Mouse (Mus musculus) embryonic facial prominence, embryonic 11.5 days (tissue): Measurements from ENCODE around the gene Mapk10. TPM values are rescaled to one million over a fixed set of nuclear protein-coding genes. Genes with fewer than 3 reads are reported as not detected.

ENCODE experiments used
- ATAC-seq: fragments of 200-750 bp; cut with Nextera tagmentation; replicated peaks from 2 replicates; pipeline ENCODE4 v1.8.0; 2017; ENCODE audit warnings: low read depth; ENCODE audit not compliant: insufficient number of reproducible peaks, low FRiP score, low TSS enrichment
- DNase-seq: peaks from one replicate; pipeline ENCODE4 v3.0.0-alpha.2; 2015; ENCODE audit warnings: low spot score
- H3K27ac ChIP-seq: fragments of 300-500 bp; sonication (generic); replicated peaks from 2 replicates; pipeline ENCODE4 v1.5.1; 2014; ENCODE audit warnings: mild to moderate bottlenecking, low read depth, low read length, control low read depth
- H3K27me3 ChIP-seq: fragments of 300-500 bp; sonication (generic); 2 replicates; pipeline ENCODE4 v1.6.1; 2014; ENCODE audit warnings: mild to moderate bottlenecking, low read length, moderate library complexity, mixed read lengths; ENCODE audit not compliant: control insufficient read depth, insufficient read depth
- H3K36me3 ChIP-seq: fragments of 300-500 bp; sonication (generic); replicated peaks from 2 replicates; pipeline ENCODE4 v1.6.1; 2014; ENCODE audit warnings: low read depth, mild to moderate bottlenecking, low read length, moderate library complexity, mixed read lengths; ENCODE audit not compliant: control insufficient read depth, insufficient read depth
- H3K4me1 ChIP-seq: fragments of 300-500 bp; sonication (generic); 2 replicates; pipeline ENCODE4 v1.6.1; 2014; ENCODE audit warnings: low read length, mixed read lengths; ENCODE audit not compliant: control insufficient read depth, insufficient read depth
- H3K4me2 ChIP-seq: fragments of 300-500 bp; sonication (generic); 2 replicates; pipeline ENCODE4 v1.6.1; 2014; ENCODE audit warnings: low read depth, mild to moderate bottlenecking, control low read depth, low read length, moderate library complexity
- H3K4me3 ChIP-seq: fragments of 300-500 bp; sonication (generic); 2 replicates; pipeline ENCODE4 v1.5.1; 2014; ENCODE audit warnings: low read depth, low read length, control low read depth
- H3K9ac ChIP-seq: fragments of 300-500 bp; sonication (generic); replicated peaks from 2 replicates; pipeline ENCODE4 v1.6.1; 2014; ENCODE audit warnings: mild to moderate bottlenecking, control low read depth, low read length
- H3K9me3 ChIP-seq: fragments of 300-500 bp; sonication (generic); replicated peaks from 2 replicates; pipeline ENCODE4 v1.6.1; 2016; ENCODE audit warnings: mild to moderate bottlenecking, low read length, inconsistent platforms, mixed read lengths; ENCODE audit not compliant: control insufficient read depth
- WGBS: fragments of 180-500 bp; shearing (Covaris S2); extraction: QIAGEN DNeasy Blood & Tissue Kit; methylation state at CpG from one replicate; pipeline ENCODE4 v1.1.7; 2014; 5-methylcytosine and 5-hydroxymethylcytosine counted together
- polyA plus RNA-seq: library from polyadenylated mRNA; unstranded; fragments of >200 nt; fragmentation: Nextera tagmentation; extraction: Ambion mirVana; gene quantifications from 2 replicates; pipeline ENCODE4 v1.2.1, GENCODE M21; 2014

The Mapk10 gene
- polyA plus RNA-seq, 1 experiment from 2014 or later, result 11.9 TPM

DNA sequence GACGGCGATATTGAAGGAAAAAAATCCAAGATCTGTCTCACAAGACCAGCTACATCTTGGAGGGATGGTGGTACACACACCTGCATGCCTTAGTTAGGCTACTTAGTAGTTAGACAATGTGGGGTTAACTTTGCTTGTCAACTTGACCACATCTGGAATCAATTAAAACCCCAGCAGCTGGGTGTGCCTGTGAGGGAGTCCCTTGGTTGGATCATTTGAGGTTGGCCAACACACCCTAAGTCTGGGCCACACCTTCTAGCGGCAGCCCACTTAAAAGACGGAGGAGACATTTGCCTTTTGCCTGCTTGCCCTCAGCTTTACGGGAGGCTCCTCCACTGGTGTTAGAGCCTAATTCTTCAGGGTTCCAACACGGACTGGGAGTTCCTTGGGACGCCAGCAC lies 209.0 kb downstream of the Mapk10 start:
- no peaks in the 10 kb centered on the region for H3K4me1 ChIP-seq
- no peak overlapping the region for H3K27ac ChIP-seq
- no peak overlapping the region for H3K4me2 ChIP-seq
- H3K9ac ChIP-seq, result no peak overlapping the region
- 42% methylated on average over 7 of the region's 7 CpGs for WGBS
- H3K36me3 ChIP-seq, result no peaks in the 10 kb centered on the region
- peak; percentile 48 for DNase-seq
- H3K4me3 ChIP-seq, result no peak overlapping the region
- H3K9me3 ChIP-seq, result no peaks in the 10 kb centered on the region
- no peaks in the 10 kb centered on the region for H3K27me3 ChIP-seq
- ATAC-seq, result no peak

- H3K4me2 ChIP-seq, result no peak overlapping the region
- H3K27ac ChIP-seq, result no peak overlapping the region
- H3K36me3 ChIP-seq, result no peaks in the 10 kb centered on the region
- H3K9me3 ChIP-seq, result no peaks in the 10 kb centered on the region
- WGBS, result 92% methylated on average over 6 of the region's 6 CpGs
- H3K27me3 ChIP-seq, result no peaks in the 10 kb centered on the region
- no peak overlapping the region for H3K9ac ChIP-seq
- no peak overlapping the region for H3K4me3 ChIP-seq
- no peaks in the 10 kb centered on the region for H3K4me1 ChIP-seq
- DNase-seq (no peak), ATAC-seq (no peak)
Measured at GRCm38 (mm10) chr5:103000572-103000971, 210.6 kb downstream of the Mapk10 start.

DNA sequence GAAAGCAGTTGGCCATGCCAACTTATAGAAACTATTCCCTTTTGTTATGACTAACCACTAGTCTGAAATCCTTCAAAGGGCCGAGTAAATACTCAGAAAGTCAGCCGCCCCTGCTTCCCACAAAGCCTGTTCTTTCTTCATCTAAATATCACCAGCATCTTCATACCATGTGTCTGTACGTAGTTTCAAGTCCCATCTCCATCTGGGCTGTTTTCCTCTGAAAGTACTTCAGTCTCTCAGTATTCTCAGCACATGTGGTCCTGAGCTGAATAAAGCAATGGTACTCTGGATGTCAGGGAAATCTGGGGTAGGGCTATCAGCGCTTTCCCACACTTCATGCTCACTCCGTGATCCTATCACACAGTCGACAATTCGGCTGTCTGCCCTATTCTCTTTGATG lies 212.6 kb downstream of the Mapk10 start:
- Histone ChIP-seq H3K36me3 (no peaks in the 10 kb centered on the region), H3K4me2 (no peak overlapping the region), H3K9ac (no peak overlapping the region), H3K4me3 (no peak overlapping the region), H3K27ac (no peak overlapping the region), H3K9me3 (no peaks in the 10 kb centered on the region), H3K27me3 (no peaks in the 10 kb centered on the region), H3K4me1 (no peaks in the 10 kb centered on the region)
- 85% methylated on average over 7 of the region's 7 CpGs for WGBS
- DNase-seq (no peak), ATAC-seq (no peak)

- no peak for DNase-seq
- no peak overlapping the region for H3K4me3 ChIP-seq
Measured at GRCm38 (mm10) chr5:102997907-102998306, 213.2 kb downstream of the Mapk10 start.

DNA sequence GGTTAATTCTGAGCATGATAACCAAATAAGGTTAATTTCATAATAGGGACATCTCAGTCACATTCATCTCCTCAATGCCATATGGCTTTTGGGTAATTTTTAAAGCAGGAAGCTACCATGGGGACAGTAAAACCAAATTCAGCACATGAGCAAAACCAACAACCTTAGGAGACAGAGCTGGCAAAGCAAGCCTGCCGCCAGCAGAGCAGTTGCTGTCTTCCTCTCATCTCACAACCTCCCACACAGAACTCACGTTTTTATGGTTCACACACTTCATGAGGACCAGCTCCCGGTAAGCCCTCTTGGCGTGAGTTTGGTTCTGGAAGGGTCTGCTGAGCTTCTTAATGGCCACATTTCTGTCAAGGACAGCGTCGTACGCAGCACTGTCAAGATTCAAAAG lies 214.8 kb downstream of the Mapk10 start:
- WGBS, result 87% methylated on average over 7 of the region's 7 CpGs
- H3K4me2 ChIP-seq, result no peak overlapping the region
- no peaks in the 10 kb centered on the region for H3K4me1 ChIP-seq
- no peaks in the 10 kb centered on the region for H3K36me3 ChIP-seq
- no peak for DNase-seq
- no peak overlapping the region for H3K27ac ChIP-seq
- H3K9me3 ChIP-seq, result no peaks in the 10 kb centered on the region
- no peaks in the 10 kb centered on the region for H3K27me3 ChIP-seq
- H3K4me3 ChIP-seq, result no peak overlapping the region
- ATAC-seq, result no peak
- no peak overlapping the region for H3K9ac ChIP-seq

More at GRCm38 (mm10) chr5:102997907-102998306, 213.2 kb downstream of the Mapk10 start:
- no peaks in the 10 kb centered on the region for H3K36me3 ChIP-seq
- no peaks in the 10 kb centered on the region for H3K9me3 ChIP-seq
- no peak overlapping the region for H3K9ac ChIP-seq
- H3K4me1 ChIP-seq, result no peaks in the 10 kb centered on the region
- ATAC-seq, result no peak
- H3K27ac ChIP-seq, result no peak overlapping the region
- H3K4me2 ChIP-seq, result no peak overlapping the region
- 79% methylated on average over 11 of the region's 11 CpGs for WGBS
- H3K27me3 ChIP-seq, result no peaks in the 10 kb centered on the region

- H3K4me2 ChIP-seq, result no peak overlapping the region
- ATAC-seq (no peak), DNase-seq (no peak)
- H3K9me3 ChIP-seq, result no peaks in the 10 kb centered on the region
- H3K4me1 ChIP-seq, result no peaks in the 10 kb centered on the region
- no peak overlapping the region for H3K9ac ChIP-seq
- no peaks in the 10 kb centered on the region for H3K27me3 ChIP-seq
- no peak overlapping the region for H3K4me3 ChIP-seq
- H3K36me3 ChIP-seq, result no peaks in the 10 kb centered on the region
- H3K27ac ChIP-seq, result no peak overlapping the region
Measured at GRCm38 (mm10) chr5:102995928-102996327, 215.2 kb downstream of the Mapk10 start.

DNA sequence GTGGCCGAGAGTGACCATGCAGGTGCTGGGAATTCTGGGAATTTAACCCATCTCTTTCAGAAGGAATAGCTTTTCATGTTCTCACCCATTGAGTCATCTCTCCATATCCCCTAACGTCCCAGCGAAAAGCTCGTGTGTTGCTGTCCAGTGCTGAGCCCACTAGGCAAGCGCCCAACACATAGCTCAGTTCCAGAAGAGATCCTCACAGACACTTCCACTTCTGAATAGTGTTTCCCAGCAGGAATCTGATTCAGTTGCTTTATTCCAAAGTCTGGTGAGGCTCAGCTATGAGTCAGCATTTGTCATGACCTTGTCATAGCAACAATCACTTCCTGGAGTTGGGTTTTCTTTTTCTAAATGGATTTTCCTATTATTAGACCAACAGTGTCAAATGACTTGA lies 217.2 kb downstream of the Mapk10 start:
- Histone ChIP-seq H3K36me3 (no peaks in the 10 kb centered on the region), H3K9ac (no peak overlapping the region), H3K4me3 (no peak overlapping the region), H3K9me3 (no peaks in the 10 kb centered on the region), H3K27me3 (no peaks in the 10 kb centered on the region), H3K4me2 (no peak overlapping the region), H3K4me1 (no peaks in the 10 kb centered on the region), H3K27ac (no peak overlapping the region)
- DNase-seq (no peak), ATAC-seq (no peak)
- 78% methylated on average over 5 of the region's 5 CpGs for WGBS

DNA sequence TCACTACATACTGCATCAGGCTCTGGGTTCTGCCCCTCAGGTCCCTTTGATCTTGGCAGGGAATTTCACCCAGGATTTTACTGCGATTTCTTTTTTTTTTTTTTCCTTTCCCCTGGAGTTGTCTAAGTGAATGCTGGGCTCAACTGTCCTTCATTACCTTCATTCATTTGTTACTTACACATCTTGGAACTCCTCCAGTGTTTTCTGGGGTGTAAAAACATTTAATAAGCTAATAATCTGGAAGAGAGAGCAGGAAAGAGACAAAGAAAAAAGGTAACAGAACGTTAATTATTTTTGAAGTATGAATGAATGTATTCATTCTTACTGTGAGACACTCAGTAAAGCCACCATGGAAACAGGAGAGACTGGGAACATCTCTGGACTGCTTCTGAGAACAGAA lies 219.4 kb downstream of the Mapk10 start:
- ATAC-seq, result no peak

More for the DNA sequence above, 219.4 kb downstream of the Mapk10 start:
- H3K27ac ChIP-seq, result no peak overlapping the region
- no peak for DNase-seq
- 62% methylated on average over 2 of the region's 2 CpGs for WGBS
- H3K27me3 ChIP-seq, result no peaks in the 10 kb centered on the region
- H3K36me3 ChIP-seq, result no peaks in the 10 kb centered on the region
- H3K4me2 ChIP-seq, result no peak overlapping the region
- H3K9ac ChIP-seq, result no peak overlapping the region
- H3K4me1 ChIP-seq, result no peaks in the 10 kb centered on the region
- no peaks in the 10 kb centered on the region for H3K9me3 ChIP-seq
- no peak overlapping the region for H3K4me3 ChIP-seq
